Mouse (Mus musculus): Measurements from ENCODE around the gene Surf2.

Surf2 gene

GRCm38 (mm10) chr2:26914148-26914941, 1.8 kb upstream of the Surf2 start:
- no peak for DNase-seq (ENCODE audit: low spot score)

GRCm38 (mm10) chr2:26916738-26917137, 571 bp downstream of the Surf2 start:
- no peak for DNase-seq (ENCODE audit: low spot score)

GRCm38 (mm10) chr2:26919684-26920083, 3.5 kb downstream of the Surf2 start:
- no peak for DNase-seq (ENCODE audit: low spot score)

GRCm38 (mm10) chr2:26920190-26920855, 4.2 kb downstream of the Surf2 start:
- no peak for DNase-seq (ENCODE audit: low spot score)

- no peak for DNase-seq (ENCODE audit: low spot score)
Measured at GRCm38 (mm10) chr2:26921784-26922183, 5.6 kb downstream of the Surf2 start.

- no peak for DNase-seq (ENCODE audit: low spot score)
Measured at GRCm38 (mm10) chr2:26927745-26928476, 11.7 kb downstream of the Surf2 start.

GRCm38 (mm10) chr2:26930390-26930789, 14.2 kb downstream of the Surf2 start:
- DNase-seq (ENCODE audit: low spot score): peak; percentile 79

GRCm38 (mm10) chr2:26932473-26933303, 16.5 kb downstream of the Surf2 start:
- peak; percentile 22 for DNase-seq (ENCODE audit: low spot score)

- DNase-seq (ENCODE audit: low spot score): peak; percentile 96
Measured at GRCm38 (mm10) chr2:26933304-26934055, 17.3 kb downstream of the Surf2 start, which contains the start of the genes Surf4 and Stkld1. Gene Surf4 (minus strand): TSS chr2:26933928. Gene Stkld1 (plus strand): TSS chr2:26934047.

GRCm38 (mm10) chr2:26935286-26935685, 19.1 kb downstream of the Surf2 start:
- no peak for DNase-seq (ENCODE audit: low spot score)

- no peak for DNase-seq (ENCODE audit: low spot score)
Measured at GRCm38 (mm10) chr2:26936425-26936824, 20.3 kb downstream of the Surf2 start.

- no peak for DNase-seq (ENCODE audit: low spot score)
Measured at GRCm38 (mm10) chr2:26941539-26941938, 25.4 kb downstream of the Surf2 start.

GRCm38 (mm10) chr2:26943253-26943652, 27.1 kb downstream of the Surf2 start:
- no peak for DNase-seq (ENCODE audit: low spot score)

GRCm38 (mm10) chr2:26950411-26950810, 34.2 kb downstream of the Surf2 start:
- no peak for DNase-seq (ENCODE audit: low spot score)

- DNase-seq (ENCODE audit: low spot score): no peak
Measured at GRCm38 (mm10) chr2:26951346-26951905, 35.3 kb downstream of the Surf2 start.

GRCm38 (mm10) chr2:26952193-26952592, 36.0 kb downstream of the Surf2 start:
- no peak for DNase-seq (ENCODE audit: low spot score)

GRCm38 (mm10) chr2:26952866-26953265, 36.7 kb downstream of the Surf2 start:
- DNase-seq (ENCODE audit: low spot score): no peak

GRCm38 (mm10) chr2:26954735-26955395, 38.7 kb downstream of the Surf2 start:
- DNase-seq (ENCODE audit: low spot score): no peak

- no peak for DNase-seq (ENCODE audit: low spot score)
Measured at GRCm38 (mm10) chr2:26956811-26957487, 40.8 kb downstream of the Surf2 start.

GRCm38 (mm10) chr2:26957488-26957859, 41.3 kb downstream of the Surf2 start:
- DNase-seq (ENCODE audit: low spot score): no peak
